ENCODE assay signal across 19 mouse cellular contexts in genomic region chr10:107560881-107561280, GRCm38 (mm10).
"Had no signal": no experiment of that assay in that cellular context is flagged by ENCODE, and none has a peak within 500 bp of the region (broad histone marks: within the 10 kb centered on the region; RNA-seq: fewer than 3 reads in every experiment).

No protein-coding gene starts in this region.

- DNase-seq: cerebellum, adult 9-11 months; cerebellum, postnatal 10 days; cerebellum, postnatal 14 days; cerebellum, postnatal 25 days; cerebellum, postnatal 36 days; embryo, embryonic 11 days; forebrain, postnatal 0 days; gastrocnemius, adult 2 months; gastrocnemius, postnatal 10 days; gastrocnemius, postnatal 14 days; gastrocnemius, postnatal 25 days; gastrocnemius, postnatal 36 days; heart, adult 11 months; heart, adult 18-20 months; heart, adult 2 months had no signal

- ATAC-seq: forebrain, embryonic 13.5 days; forebrain, embryonic 14.5 days; forebrain, embryonic 15.5 days; forebrain, embryonic 16.5 days; forebrain, postnatal 0 days had no signal
